Mouse (Mus musculus): ENCODE measurements at regions not wholly inside any gene's neighbourhood (a gene's known extent, or its start where the extent isn't known, plus 50 kb on each side); places are given as distances from the start of the nearest gene placed in this dataset.
"Not testable (repeated sequence)": the region's sequence is repeated elsewhere in the genome, so short reads cannot be mapped to it uniquely, and the experiment has no call there.

DNA sequence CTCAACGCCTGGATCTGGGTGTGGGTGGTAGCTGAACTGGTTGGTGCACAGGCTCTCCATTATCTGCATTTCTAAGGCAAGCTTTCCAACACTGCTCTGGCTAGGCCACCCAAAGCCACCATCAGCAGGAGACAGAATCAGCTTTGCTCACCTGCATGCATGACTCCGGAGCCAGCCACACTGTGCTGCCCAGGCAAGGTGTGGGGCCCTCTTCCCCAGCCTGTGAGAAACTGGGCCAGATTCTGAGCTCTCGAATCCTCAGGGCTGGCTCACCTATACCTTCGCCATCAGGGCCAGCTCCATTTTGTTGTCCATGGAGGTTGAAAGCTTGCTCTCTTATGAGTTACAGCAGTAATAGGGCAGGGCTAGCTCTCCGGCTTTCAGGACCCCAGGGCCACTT lies 293.1 kb upstream of the Pdzrn3 start:
- no peak overlapping the region for H3K27ac ChIP-seq
- no peak for TF ChIP-seq CTCF (IDR thresholded peaks at IDR 0.05)
- H3K4me3 ChIP-seq = no peak overlapping the region
- intact Hi-C loops (cut with DNase I) = no loop called here
- no peak for DNase-seq (ENCODE audit: extremely low spot score in 1 of 2, low spot score in 2 of 2)

GRCm38 (mm10) chr6:101669118-101669845 lies 291.6 kb upstream of the Pdzrn3 start:
- TF ChIP-seq CTCF (IDR thresholded peaks at IDR 0.05) = no peak
- intact Hi-C loops (cut with DNase I) = no loop called here
- no peak overlapping the region for H3K27ac ChIP-seq

GRCm38 (mm10) chr6:101654351-101654750 lies 276.7 kb upstream of the Pdzrn3 start:
- TF ChIP-seq CTCF (IDR thresholded peaks at IDR 0.05) = no peak
- Histone ChIP-seq H3K27ac (no peak overlapping the region), H3K4me3 (no peak overlapping the region)
- intact Hi-C loops (cut with DNase I) = loop anchor here (10.0 kb wide), 4 partner anchors 140 to 1620 kb away; no protein-coding TSS in a partner anchor
- no peak for DNase-seq (ENCODE audit: extremely low spot score in 1 of 2, low spot score in 2 of 2)

More at GRCm38 (mm10) chr6:101669118-101669845, 291.6 kb upstream of the Pdzrn3 start:
- H3K4me3 ChIP-seq = no peak overlapping the region
- no peak for DNase-seq (ENCODE audit: extremely low spot score in 1 of 2, low spot score in 2 of 2)

DNA sequence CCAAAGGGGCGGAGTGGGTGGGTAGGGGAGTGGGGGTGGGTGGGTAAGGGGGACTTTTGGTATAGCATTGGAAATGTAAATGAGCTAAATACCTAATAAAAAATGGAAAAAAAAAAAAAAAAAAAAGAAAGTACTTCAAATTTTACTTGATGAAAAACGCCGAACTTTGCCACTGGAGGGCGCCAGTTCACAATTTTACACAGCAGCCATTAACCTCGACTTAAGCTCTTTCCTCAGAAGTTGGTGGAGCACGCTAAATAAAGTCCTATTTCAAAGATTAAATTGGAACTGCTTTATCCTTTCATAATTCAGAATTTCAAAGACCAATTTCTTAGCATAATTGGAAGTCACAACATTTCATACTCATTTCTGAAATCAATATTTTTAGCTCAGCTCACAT lies 272.7 kb upstream of the Pdzrn3 start:
- peak; percentile 64 to 72 for DNase-seq (ENCODE audit: extremely low spot score in 1 of 2, low spot score in 2 of 2)
- not testable (repeated sequence) for H3K27ac ChIP-seq, H3K4me3 ChIP-seq
- intact Hi-C loops (cut with DNase I) = loop anchor here (10.0 kb wide), 4 partner anchors 144 to 1624 kb away; no protein-coding TSS in a partner anchor
- peak; percentile 56 for TF ChIP-seq CTCF (IDR thresholded peaks at IDR 0.05)

DNA sequence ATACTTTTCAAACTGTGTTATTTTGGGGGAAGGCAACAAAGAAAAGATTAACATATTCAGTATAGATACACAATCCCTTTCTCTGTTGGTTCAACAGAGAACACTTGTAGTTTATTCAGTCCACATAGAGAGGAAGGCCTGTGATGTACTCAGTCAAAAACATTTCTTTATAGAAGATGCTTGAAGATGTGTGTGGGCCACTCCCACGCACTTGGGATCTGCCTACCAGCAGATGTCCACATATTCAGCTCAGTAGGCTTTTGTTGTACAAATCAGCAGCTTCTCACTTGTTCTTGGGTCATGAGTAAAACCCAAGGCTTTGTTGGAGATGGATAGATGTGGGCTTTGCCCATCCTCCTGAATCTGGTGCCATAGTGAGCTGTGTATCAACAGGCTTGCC lies 239.6 kb upstream of the Pdzrn3 start:
- no peak for DNase-seq (ENCODE audit: extremely low spot score in 1 of 2, low spot score in 2 of 2)
- intact Hi-C loops (cut with DNase I) = loop anchor here (2.0 to 10.0 kb wide), 4 partner anchors 66 to 734 kb away; no protein-coding TSS in a partner anchor
- H3K27ac ChIP-seq = no peak overlapping the region
- TF ChIP-seq CTCF (IDR thresholded peaks at IDR 0.05) = no peak
- H3K4me3 ChIP-seq = no peak overlapping the region

- intact Hi-C loops (cut with DNase I) = loop anchor here (2.0 to 10.0 kb wide), 4 partner anchors 66 to 734 kb away; no protein-coding TSS in a partner anchor
- DNase-seq (ENCODE audit: extremely low spot score in 1 of 2, low spot score in 2 of 2) = no peak
- Histone ChIP-seq H3K4me3 (no peak overlapping the region), H3K27ac (no peak overlapping the region)
- peak; percentile 79 for TF ChIP-seq CTCF (IDR thresholded peaks at IDR 0.05)
Observed at GRCm38 (mm10) chr6:101616776-101617175, 239.1 kb upstream of the Pdzrn3 start.

DNA sequence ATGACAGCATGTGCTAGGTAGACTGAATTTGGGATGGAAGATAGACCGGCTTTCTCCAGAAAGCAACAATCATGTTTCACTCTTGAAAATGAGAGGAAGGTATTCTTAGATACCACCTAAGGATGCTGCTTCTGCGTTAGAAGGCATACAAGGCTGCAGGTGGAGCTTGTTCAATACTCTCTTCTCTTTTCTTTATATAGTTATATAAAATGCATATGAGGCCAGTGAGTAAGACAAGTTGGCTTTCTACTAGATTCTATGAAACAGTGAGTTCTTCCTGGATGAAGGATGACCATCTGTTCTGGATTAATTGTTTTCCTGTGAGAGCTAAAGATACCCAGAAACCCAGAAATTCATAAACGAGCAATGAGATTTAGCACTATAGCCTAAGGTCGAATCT lies 231.3 kb upstream of the Pdzrn3 start:
- Histone ChIP-seq H3K4me3 (no peak overlapping the region), H3K27ac (peak overlapping the region; percentile 66)
- intact Hi-C loops (cut with DNase I) = loop anchor here (1.0 to 5.0 kb wide), 3 partner anchors 58 to 254 kb away; partner anchors contain the start of gene Pdzrn3
- DNase-seq (ENCODE audit: extremely low spot score in 1 of 2, low spot score in 2 of 2) = no peak
- TF ChIP-seq CTCF (IDR thresholded peaks at IDR 0.05) = no peak

- TF ChIP-seq CTCF (IDR thresholded peaks at IDR 0.05) = no peak
- Histone ChIP-seq H3K27ac (no peak overlapping the region), H3K4me3 (no peak overlapping the region)
- intact Hi-C loops (cut with DNase I) = no loop called here
- no peak for DNase-seq (ENCODE audit: extremely low spot score in 1 of 2, low spot score in 2 of 2)
Observed at GRCm38 (mm10) chr6:101603083-101603482, 225.4 kb upstream of the Pdzrn3 start.

- no peak for TF ChIP-seq CTCF (IDR thresholded peaks at IDR 0.05)
- DNase-seq (ENCODE audit: extremely low spot score in 1 of 2, low spot score in 2 of 2) = no peak
- Histone ChIP-seq H3K4me3 (no peak overlapping the region), H3K27ac (no peak overlapping the region)
- intact Hi-C loops (cut with DNase I) = no loop called here
Observed at GRCm38 (mm10) chr6:101596995-101597394, 219.3 kb upstream of the Pdzrn3 start.

- H3K27ac ChIP-seq = no peak overlapping the region
- no peak overlapping the region for H3K4me3 ChIP-seq
- intact Hi-C loops (cut with DNase I) = no loop called here
- no peak for TF ChIP-seq CTCF (IDR thresholded peaks at IDR 0.05)
- DNase-seq (ENCODE audit: extremely low spot score in 1 of 2, low spot score in 2 of 2) = peak in 1 of 2 experiments; percentile 17
Observed at GRCm38 (mm10) chr6:101593782-101594641, 216.3 kb upstream of the Pdzrn3 start.

- H3K4me3 ChIP-seq = no peak overlapping the region
- no peak overlapping the region for H3K27ac ChIP-seq
- intact Hi-C loops (cut with DNase I) = no loop called here
- TF ChIP-seq CTCF (IDR thresholded peaks at IDR 0.05) = no peak
- DNase-seq (ENCODE audit: extremely low spot score in 1 of 2, low spot score in 2 of 2) = no peak
Observed at GRCm38 (mm10) chr6:101585871-101586270, 208.2 kb upstream of the Pdzrn3 start.

DNA sequence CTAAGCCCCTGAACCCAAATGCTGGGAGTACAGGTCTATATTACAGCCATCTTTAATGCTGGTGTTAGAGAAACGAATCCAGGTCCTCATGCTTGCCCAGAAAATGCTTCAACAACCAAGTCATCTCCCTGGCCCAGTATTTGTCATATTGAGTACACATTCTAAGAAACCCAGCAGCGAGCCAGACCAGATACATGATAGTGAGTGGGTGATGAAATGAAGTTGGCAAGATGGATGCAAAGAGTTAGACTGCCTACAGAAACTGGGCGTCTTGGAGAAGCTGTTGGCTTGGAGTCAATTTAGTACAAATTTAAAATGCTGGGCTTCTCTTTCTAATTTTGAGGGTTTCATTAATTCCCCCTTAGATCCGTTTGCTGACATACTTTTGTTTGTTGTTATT lies 203.1 kb upstream of the Pdzrn3 start:
- no peak for DNase-seq (ENCODE audit: extremely low spot score in 1 of 2, low spot score in 2 of 2)
- intact Hi-C loops (cut with DNase I) = no loop called here
- no peak overlapping the region for H3K27ac ChIP-seq
- H3K4me3 ChIP-seq = no peak overlapping the region
- no peak for TF ChIP-seq CTCF (IDR thresholded peaks at IDR 0.05)

Measured in left cerebral cortex, adult 2 months (tissue).